Mouse (Mus musculus) G1E (cell line): ENCODE measurements around the gene Slc27a3. TPM values are rescaled to one million over a fixed set of nuclear protein-coding genes. Genes with fewer than 3 reads are reported as not detected.
"Not testable (repeated sequence)": the region's sequence is repeated elsewhere in the genome, so short reads cannot be mapped to it uniquely, and the experiment has no call there.

ENCODE experiments used
- ATAC-seq: 2 replicates; pipeline ENCODE4 v1.8.0; 2016; ENCODE audit warnings: mild to moderate bottlenecking; ENCODE audit not compliant: insufficient number of reproducible peaks, poor library complexity, low FRiP score, severe bottlenecking; ENCODE audit errors: extremely low read depth
- DNase-seq: peaks from one replicate; pipeline ENCODE4 v3.0.0; 2012; ENCODE audit warnings: low spot score
- H3K27me3 ChIP-seq: 2 replicates; pipeline ENCODE4 v1.6.1; 2012; ENCODE audit warnings: mild to moderate bottlenecking, low read length, inconsistent platforms; ENCODE audit not compliant: insufficient read depth
- H3K36me3 ChIP-seq: replicated peaks from 2 replicates; pipeline ENCODE3; 2012; ENCODE audit warnings: mild to moderate bottlenecking, inconsistent platforms
- H3K4me1 ChIP-seq: 2 replicates; pipeline ENCODE4 v1.6.1; 2012; ENCODE audit warnings: low read depth, low read length, inconsistent platforms, mixed read lengths; ENCODE audit not compliant: insufficient read depth
- H3K4me3 ChIP-seq: 2 replicates; pipeline ENCODE4 v1.5.1; 2012; ENCODE audit warnings: low read depth, mild to moderate bottlenecking, inconsistent platforms, low read length, moderate library complexity, mixed read lengths
- H3K9me3 ChIP-seq: replicated peaks from 2 replicates; pipeline ENCODE4 v1.6.1; 2012; ENCODE audit warnings: inconsistent platforms
- CTCF ChIP-seq: IDR thresholded peaks from 2 replicates; pipeline ENCODE4 v1.5.1; 2012; ENCODE audit warnings: low read depth, low read length, inconsistent platforms, mixed read lengths
- GATA1 ChIP-seq: IDR thresholded peaks from 2 replicates; pipeline ENCODE4 v1.6.1; 2012; ENCODE audit warnings: borderline replicate concordance, low read length, inconsistent platforms, mixed read lengths
- GATA2 ChIP-seq: IDR thresholded peaks from 2 replicates; pipeline ENCODE4 v1.6.1; 2012; ENCODE audit warnings: low read depth, low read length, inconsistent platforms, borderline replicate concordance
- POLR2AphosphoS5 ChIP-seq: IDR thresholded peaks from 2 replicates; pipeline ENCODE4 v1.6.1; 2012; ENCODE audit warnings: low read depth, low read length, inconsistent platforms; ENCODE audit not compliant: insufficient replicate concordance
- TAL1 ChIP-seq: conservative IDR thresholded peaks from 2 replicates; pipeline ENCODE4 v1.6.1; 2012; ENCODE audit warnings: low read depth, low read length, inconsistent platforms, mixed read lengths
- polyA plus RNA-seq: library from polyadenylated mRNA; stranded (reverse); fragments of >175 nt; gene quantifications from 2 replicates; pipeline ENCODE4 v1.2.3, GENCODE M21; 2012
- total RNA-seq, 2 experiments: library from RNA; stranded (forward) in 1 of 2; stranded (reverse) in 1 of 2; fragments of 200-1000 nt in 1 of 2; fragments of >200 nt in 1 of 2; fragmentation: Nextera tagmentation in 1 of 2; gene quantifications; 2 replicates each; pipeline ENCODE4 v1.2.3; 2014 to 2017

Gene Slc27a3
- total and polyA plus RNA-seq, 3 experiments: 1.3 to 2.9 (median 2.7) TPM

DNA sequence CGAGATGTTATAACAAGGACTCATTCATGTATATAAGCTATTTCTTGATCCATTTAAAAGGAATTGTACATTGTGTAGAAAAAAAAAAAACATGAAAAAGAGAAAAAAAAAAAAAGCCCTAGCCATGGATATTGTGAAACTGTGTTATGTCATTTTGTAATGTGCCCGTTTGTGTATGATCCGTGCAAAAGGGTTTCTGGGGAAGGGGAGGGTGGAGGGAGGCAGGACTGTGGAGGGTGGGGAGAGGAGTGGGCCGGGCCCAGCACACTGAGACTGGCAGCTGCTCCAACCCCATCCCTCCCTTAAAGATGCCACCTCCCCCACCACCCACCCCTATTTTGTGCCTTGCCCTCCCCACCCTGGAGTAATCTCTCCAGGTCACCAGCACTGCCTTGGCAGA is 28.3 kb downstream of the Slc27a3 start:
- H3K4me3 ChIP-seq: no peak overlapping the region
- no peaks in the 10 kb centered on the region for H3K9me3 ChIP-seq
- ATAC-seq: no peak
- no peak for DNase-seq
- H3K4me1 ChIP-seq: no peaks in the 10 kb centered on the region
- H3K36me3 ChIP-seq: peaks cover 58% of the 10 kb centered on the region
- H3K27me3 ChIP-seq: no peaks in the 10 kb centered on the region
- TF ChIP-seq TAL1: no peak
- TF ChIP-seq CTCF: no peak
- no peak for TF ChIP-seq GATA2
- TF ChIP-seq POLR2AphosphoS5: no peak
- TF ChIP-seq GATA1: no peak

- Histone ChIP-seq H3K27me3 (no peaks in the 10 kb centered on the region), H3K36me3 (peaks cover 78% of the 10 kb centered on the region), H3K4me1 (no peaks in the 10 kb centered on the region), H3K4me3 (no peak overlapping the region), H3K9me3 (no peaks in the 10 kb centered on the region)
- no peak for TF ChIP-seq CTCF
- no peak for TF ChIP-seq GATA1
- no peak for DNase-seq
- no peak for ATAC-seq
Measured at GRCm38 (mm10) chr3:90359230-90359629, 30.5 kb downstream of the Slc27a3 start.

DNA sequence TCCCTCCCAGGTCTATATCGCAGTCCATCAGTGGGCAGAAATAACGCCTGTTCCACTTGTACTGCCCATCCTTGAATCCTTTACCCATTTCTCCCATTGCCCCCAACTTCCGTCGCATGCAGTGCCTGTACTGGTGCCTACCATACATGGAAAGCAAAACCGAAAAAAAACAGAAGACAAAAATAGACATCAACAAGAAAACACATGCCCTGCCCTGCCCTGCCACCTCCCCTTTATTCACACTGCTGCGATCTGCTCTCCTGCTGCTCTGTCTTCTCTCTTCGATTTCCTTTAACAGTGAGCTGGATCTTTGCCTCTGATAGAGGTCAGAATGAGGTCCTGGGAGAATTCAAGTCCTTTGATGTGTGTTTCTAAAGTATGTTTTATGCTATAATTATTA is 31.8 kb downstream of the Slc27a3 start:
- DNase-seq (no peak), ATAC-seq (no peak)
- Histone ChIP-seq H3K9me3 (no peaks in the 10 kb centered on the region), H3K36me3 (peaks cover 87% of the 10 kb centered on the region), H3K27me3 (no peaks in the 10 kb centered on the region), H3K4me3 (no peak overlapping the region), H3K4me1 (no peaks in the 10 kb centered on the region)
- no peak for TF ChIP-seq GATA2
- TF ChIP-seq POLR2AphosphoS5: no peak
- no peak for TF ChIP-seq GATA1
- no peak for TF ChIP-seq CTCF
- TF ChIP-seq TAL1: no peak

GRCm38 (mm10) chr3:90347847-90348246 is 41.9 kb downstream of the Slc27a3 start:
- H3K36me3 ChIP-seq: peaks cover 76% of the 10 kb centered on the region
- no peak for TF ChIP-seq TAL1
- TF ChIP-seq POLR2AphosphoS5: no peak
- no peak for TF ChIP-seq CTCF
- no peak for TF ChIP-seq GATA1
- no peak for TF ChIP-seq GATA2
- ATAC-seq: no peak

DNA sequence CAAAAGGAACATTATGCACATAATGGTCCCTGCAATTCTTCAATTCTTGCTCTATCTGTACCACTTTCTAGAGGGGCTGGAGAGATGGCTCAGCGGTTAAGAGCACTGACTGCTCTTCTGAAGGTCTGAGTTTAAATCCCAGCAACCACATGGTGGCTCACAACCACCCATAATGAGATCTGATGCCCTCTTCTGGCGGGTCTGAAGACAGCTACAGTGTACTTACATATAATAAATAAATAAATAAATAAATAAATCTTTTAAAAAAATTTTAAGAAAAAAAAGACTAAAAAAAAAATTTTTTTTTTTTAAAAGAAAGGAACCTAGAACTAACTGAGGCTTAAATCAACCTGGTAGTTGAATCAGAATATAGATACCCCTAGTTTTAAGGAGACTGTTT is 46.9 kb downstream of the Slc27a3 start:
- not testable (repeated sequence) for H3K4me3 ChIP-seq, H3K27me3 ChIP-seq, H3K9me3 ChIP-seq, DNase-seq, ATAC-seq
- Histone ChIP-seq H3K4me1 (peaks cover 11% of the 10 kb centered on the region; the same call in 1 of the 2 replicates), H3K36me3 (peaks cover 56% of the 10 kb centered on the region)

More at GRCm38 (mm10) chr3:90347847-90348246, 41.9 kb downstream of the Slc27a3 start:
- no peaks in the 10 kb centered on the region for H3K27me3 ChIP-seq
- no peaks in the 10 kb centered on the region for H3K9me3 ChIP-seq
- H3K4me3 ChIP-seq: no peak overlapping the region
- DNase-seq: no peak
- H3K4me1 ChIP-seq: no peaks in the 10 kb centered on the region

GRCm38 (mm10) chr3:90340177-90340576 is 49.6 kb downstream of the Slc27a3 start:
- H3K4me1 ChIP-seq: peaks cover 16% of the 10 kb centered on the region; the same call in 1 of the 2 replicates
- H3K27me3 ChIP-seq: no peaks in the 10 kb centered on the region
- no peaks in the 10 kb centered on the region for H3K9me3 ChIP-seq
- H3K36me3 ChIP-seq: peaks cover 38% of the 10 kb centered on the region
- TF ChIP-seq CTCF (no peak), TAL1 (no peak), GATA1 (no peak), GATA2 (no peak), POLR2AphosphoS5 (no peak)
- ATAC-seq (no peak), DNase-seq (no peak)
- H3K4me3 ChIP-seq: no peak overlapping the region

- TF ChIP-seq POLR2AphosphoS5 (no peak), CTCF (no peak), GATA2 (no peak), TAL1 (no peak), GATA1 (no peak)
- no peak for ATAC-seq
Measured at GRCm38 (mm10) chr3:90338190-90338589, 51.5 kb downstream of the Slc27a3 start.

More at GRCm38 (mm10) chr3:90338190-90338589, 51.5 kb downstream of the Slc27a3 start:
- DNase-seq: no peak
- Histone ChIP-seq H3K27me3 (no peaks in the 10 kb centered on the region), H3K36me3 (peaks cover 37% of the 10 kb centered on the region), H3K4me3 (no peak overlapping the region), H3K4me1 (peaks cover 16% of the 10 kb centered on the region; the same call in 1 of the 2 replicates), H3K9me3 (no peaks in the 10 kb centered on the region)
